Mouse (Mus musculus) limb, embryonic 11.5 days (tissue): Measurements from ENCODE around the gene L3mbtl3. TPM values are rescaled to one million over a fixed set of nuclear protein-coding genes. Genes with fewer than 3 reads are reported as not detected.

Experiments used
- ATAC-seq: fragments of 200-750 bp; cut with Nextera tagmentation; 2 replicates; pipeline ENCODE4 v1.8.0; 2017; ENCODE audit warnings: low read depth; ENCODE audit not compliant: insufficient number of reproducible peaks, low FRiP score, low TSS enrichment
- DNase-seq: peaks from one replicate; pipeline ENCODE4 v3.0.0-alpha.2; 2015; ENCODE audit warnings: low spot score
- H3K27ac ChIP-seq: fragments of 300-500 bp; sonication (generic); replicated peaks from 2 replicates; pipeline ENCODE4 v1.5.1; 2014; ENCODE audit warnings: low read depth, mild to moderate bottlenecking, low read length
- H3K27me3 ChIP-seq: fragments of 300-500 bp; sonication (generic); 2 replicates; pipeline ENCODE4 v1.6.1; 2014; ENCODE audit warnings: mild to moderate bottlenecking, low read length, mixed read lengths; ENCODE audit not compliant: control insufficient read depth, insufficient read depth
- H3K36me3 ChIP-seq: fragments of 300-500 bp; sonication (generic); 2 replicates; pipeline ENCODE4 v1.6.1; 2014; ENCODE audit warnings: mild to moderate bottlenecking, low read length, moderate library complexity, mixed read lengths; ENCODE audit not compliant: control insufficient read depth, insufficient read depth
- H3K4me1 ChIP-seq: fragments of 300-500 bp; sonication (generic); 2 replicates; pipeline ENCODE4 v1.6.1; 2014; ENCODE audit warnings: low read length, mixed read lengths; ENCODE audit not compliant: control insufficient read depth, insufficient read depth
- H3K4me2 ChIP-seq: fragments of 300-500 bp; sonication (generic); 2 replicates; pipeline ENCODE4 v1.6.1; 2014; ENCODE audit warnings: low read depth, mild to moderate bottlenecking, moderate library complexity; ENCODE audit not compliant: severe bottlenecking
- H3K4me3 ChIP-seq: fragments of 300-500 bp; sonication (generic); 2 replicates; pipeline ENCODE4 v1.5.1; 2014; ENCODE audit warnings: low read depth, low read length
- H3K9ac ChIP-seq: fragments of 300-500 bp; sonication (generic); 2 replicates; pipeline ENCODE4 v1.6.1; 2014; ENCODE audit warnings: mild to moderate bottlenecking, low read length
- H3K9me3 ChIP-seq: fragments of 300-500 bp; sonication (generic); 2 replicates; pipeline ENCODE4 v1.6.1; 2016; ENCODE audit warnings: low read length; ENCODE audit not compliant: control insufficient read depth
- WGBS: fragments of 180-500 bp; shearing (Covaris S2); extraction: QIAGEN DNeasy Blood & Tissue Kit; methylation state at CpG from one replicate; pipeline ENCODE4 v1.1.7; 2014; 5-methylcytosine and 5-hydroxymethylcytosine counted together
- polyA plus RNA-seq: library from polyadenylated mRNA; unstranded; fragments of >200 nt; fragmentation: Nextera tagmentation; extraction: Ambion mirVana; gene quantifications from 2 replicates; pipeline ENCODE4 v1.2.1, GENCODE M21; 2014

The L3mbtl3 gene
- polyA plus RNA-seq, 1 experiment from 2014 or later: 37.0 TPM

GRCm38 (mm10) chr10:26372940-26373931, 2.5 kb downstream of the L3mbtl3 start:
- Histone ChIP-seq H3K36me3 (no peaks in the 10 kb centered on the region; the same call in 1 of the 2 replicates), H3K4me2 (peak overlapping the region; percentile 64), H3K4me1 (peaks cover 12% of the 10 kb centered on the region), H3K27ac (peak overlapping the region; percentile 98), H3K9me3 (no peaks in the 10 kb centered on the region), H3K9ac (peak overlapping the region; percentile 99), H3K27me3 (no peaks in the 10 kb centered on the region), H3K4me3 (peak overlapping the region; percentile 86)
- DNase-seq (peak; percentile 87), ATAC-seq (peak; percentile 11; the same call in 1 of the 2 replicates)
- under 1% methylated on average over 51 of the region's 51 CpGs for WGBS

- DNase-seq: peak; percentile 45
- Histone ChIP-seq H3K4me3 (no peak overlapping the region), H3K4me2 (no peak overlapping the region)
Observed at GRCm38 (mm10) chr10:26371416-26371815, 4.4 kb downstream of the L3mbtl3 start.

GRCm38 (mm10) chr10:26364942-26365341, 10.8 kb downstream of the L3mbtl3 start:
- Histone ChIP-seq H3K9ac (no peak overlapping the region), H3K27ac (no peak overlapping the region), H3K27me3 (no peaks in the 10 kb centered on the region), H3K9me3 (no peaks in the 10 kb centered on the region), H3K36me3 (no peaks in the 10 kb centered on the region; the same call in 1 of the 2 replicates), H3K4me1 (no peaks in the 10 kb centered on the region), H3K4me3 (no peak overlapping the region), H3K4me2 (no peak overlapping the region)
- WGBS: 95% methylated on average over 2 of the region's 2 CpGs
- ATAC-seq (no peak), DNase-seq (no peak)

More at GRCm38 (mm10) chr10:26371416-26371815, 4.4 kb downstream of the L3mbtl3 start:
- H3K36me3 ChIP-seq: no peaks in the 10 kb centered on the region; the same call in 1 of the 2 replicates
- WGBS: 60% methylated on average over 7 of the region's 7 CpGs
- peaks cover 5% of the 10 kb centered on the region; the same call in 1 of the 2 replicates for H3K4me1 ChIP-seq
- no peaks in the 10 kb centered on the region for H3K9me3 ChIP-seq
- ATAC-seq: peak; percentile 15; the same call in 1 of the 2 replicates
- no peak overlapping the region for H3K27ac ChIP-seq
- no peak overlapping the region for H3K9ac ChIP-seq
- H3K27me3 ChIP-seq: no peaks in the 10 kb centered on the region

- 84% methylated on average over 8 of the region's 8 CpGs for WGBS
- no peak overlapping the region for H3K27ac ChIP-seq
- no peak for DNase-seq
Observed at GRCm38 (mm10) chr10:26364326-26364856, 11.4 kb downstream of the L3mbtl3 start.

GRCm38 (mm10) chr10:26363605-26364004, 12.2 kb downstream of the L3mbtl3 start:
- no peak for ATAC-seq
- Histone ChIP-seq H3K9ac (no peak overlapping the region), H3K4me1 (no peaks in the 10 kb centered on the region), H3K4me3 (no peak overlapping the region), H3K36me3 (no peaks in the 10 kb centered on the region; the same call in 1 of the 2 replicates), H3K4me2 (no peak overlapping the region), H3K27me3 (no peaks in the 10 kb centered on the region), H3K27ac (no peak overlapping the region), H3K9me3 (no peaks in the 10 kb centered on the region)
- WGBS: 63% methylated on average over 3 of the region's 3 CpGs
- no peak for DNase-seq

More at GRCm38 (mm10) chr10:26364326-26364856, 11.4 kb downstream of the L3mbtl3 start:
- no peaks in the 10 kb centered on the region for H3K9me3 ChIP-seq
- no peak for ATAC-seq
- no peaks in the 10 kb centered on the region for H3K27me3 ChIP-seq
- no peak overlapping the region for H3K4me3 ChIP-seq
- no peak overlapping the region for H3K4me2 ChIP-seq
- H3K4me1 ChIP-seq: no peaks in the 10 kb centered on the region
- no peaks in the 10 kb centered on the region; the same call in 1 of the 2 replicates for H3K36me3 ChIP-seq
- H3K9ac ChIP-seq: no peak overlapping the region

GRCm38 (mm10) chr10:26358798-26359197, 17.0 kb downstream of the L3mbtl3 start:
- Histone ChIP-seq H3K9me3 (no peaks in the 10 kb centered on the region), H3K4me3 (no peak overlapping the region), H3K36me3 (no peaks in the 10 kb centered on the region; the same call in 1 of the 2 replicates), H3K4me2 (no peak overlapping the region), H3K27ac (no peak overlapping the region), H3K4me1 (no peaks in the 10 kb centered on the region), H3K27me3 (no peaks in the 10 kb centered on the region), H3K9ac (no peak overlapping the region)
- 86% methylated on average over 6 of the region's 6 CpGs for WGBS
- no peak for DNase-seq
- no peak for ATAC-seq

GRCm38 (mm10) chr10:26358231-26358630, 17.5 kb downstream of the L3mbtl3 start:
- Histone ChIP-seq H3K9me3 (no peaks in the 10 kb centered on the region), H3K27ac (no peak overlapping the region), H3K9ac (no peak overlapping the region), H3K27me3 (no peaks in the 10 kb centered on the region), H3K4me2 (no peak overlapping the region), H3K4me3 (no peak overlapping the region), H3K36me3 (no peaks in the 10 kb centered on the region; the same call in 1 of the 2 replicates), H3K4me1 (no peaks in the 10 kb centered on the region)
- 96% methylated on average over 5 of the region's 5 CpGs for WGBS
- ATAC-seq (no peak), DNase-seq (no peak)

- ATAC-seq (no peak), DNase-seq (no peak)
- 68% methylated on average over 4 of the region's 4 CpGs for WGBS
Observed at GRCm38 (mm10) chr10:26353781-26354180, 22.0 kb downstream of the L3mbtl3 start.

More at GRCm38 (mm10) chr10:26353781-26354180, 22.0 kb downstream of the L3mbtl3 start:
- Histone ChIP-seq H3K9ac (no peak overlapping the region), H3K27me3 (no peaks in the 10 kb centered on the region), H3K4me3 (no peak overlapping the region), H3K9me3 (no peaks in the 10 kb centered on the region), H3K27ac (no peak overlapping the region), H3K4me2 (no peak overlapping the region), H3K4me1 (no peaks in the 10 kb centered on the region), H3K36me3 (peaks cover 3% of the 10 kb centered on the region; the same call in 1 of the 2 replicates)
